Mouse (Mus musculus): ENCODE data around the gene Vapa. TPM values are rescaled to one million over a fixed set of nuclear protein-coding genes. Genes with fewer than 3 reads are reported as not detected.
"Not testable (repeated sequence)": the region's sequence is repeated elsewhere in the genome, so short reads cannot be mapped to it uniquely, and the experiment has no call there.

Vapa gene
- polyA plus RNA-seq, 2 experiments, result 53.0 to 192 TPM

DNA sequence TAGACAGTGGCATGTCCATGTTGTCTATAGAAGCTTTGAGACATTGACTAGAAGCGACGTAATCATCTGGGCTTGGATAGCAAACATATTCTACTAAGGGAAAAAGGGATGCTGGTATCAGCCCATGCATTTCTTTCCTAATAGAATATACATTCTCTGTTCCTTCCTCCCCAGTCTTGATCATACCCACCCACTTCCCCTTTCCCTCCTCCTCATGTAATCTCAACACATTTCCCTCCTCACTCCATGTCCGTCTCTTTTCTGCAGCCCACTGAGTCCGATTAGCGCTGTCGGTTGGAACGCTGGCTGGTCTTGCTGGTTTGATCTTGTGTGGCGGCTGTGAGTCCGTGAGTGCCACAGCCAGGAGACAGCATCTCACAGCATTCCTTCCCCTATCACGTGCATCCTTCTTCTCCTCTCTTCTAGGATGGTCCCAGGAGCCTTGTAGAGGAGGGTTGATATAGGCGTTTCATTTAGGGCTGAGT, 28.4 kb upstream of the Vapa start, which contains the start of gene Txndc2:
Gene Txndc2 (minus strand): TSS at position 435 of the 485 bp plus-strand sequence.
- H3K9me3 ChIP-seq (ENCODE audit: control insufficient read depth, low read length), result no peaks in the 10 kb centered on the region
- no peak within 1 kb of the TSS for H3K4me3 ChIP-seq (replicated peaks; ENCODE audit: low read length)
- WGBS, result 87% methylated on average over 11 of the region's 11 CpGs
- 0 out of 2 replicates have a peak, but pooled peaks cover 7% of the 10 kb centered on the region for H3K4me1 ChIP-seq (ENCODE audit: control insufficient read depth, insufficient read depth, low read length)
- H3K27me3 ChIP-seq (ENCODE audit: control insufficient read depth, insufficient read depth, low read length), result no peaks in the 10 kb centered on the region
- H3K36me3 ChIP-seq (ENCODE audit: control insufficient read depth, insufficient read depth, low read length), result no peaks in the 10 kb centered on the region
- H3K4me2 ChIP-seq (replicated peaks; ENCODE audit: low read depth, low read length, severe bottlenecking), result no peak within 1 kb of the TSS
- no peak for TF ChIP-seq POLR2A (IDR thresholded peaks at IDR 0.05; ENCODE audit: borderline replicate concordance, extremely low read depth, insufficient read depth, insufficient read length)
- H3K27ac ChIP-seq (replicated peaks; ENCODE audit: low read depth, low read length), result 0 out of 2 replicates have a peak within 1 kb of the TSS, but pooled peaks have one; percentile 55
- no peak for ATAC-seq (ENCODE audit: low FRiP score, low read depth)
- no peak for DNase-seq (ENCODE audit: low spot score)
- no peak within 1 kb of the TSS for H3K9ac ChIP-seq (ENCODE audit: low read depth, low read length, severe bottlenecking)

- WGBS, result 95% methylated on average over 1 of the region's 1 CpGs
- ATAC-seq (ENCODE audit: low FRiP score, low read depth), result no peak
Measured at GRCm38 (mm10) chr17:65639144-65639543, 25.8 kb upstream of the Vapa start.

GRCm38 (mm10) chr17:65635715-65636360, 22.5 kb upstream of the Vapa start:
- no peak overlapping the region for H3K4me2 ChIP-seq (replicated peaks; ENCODE audit: low read depth, low read length, severe bottlenecking)
- H3K9ac ChIP-seq (ENCODE audit: low read depth, low read length, severe bottlenecking), result no peak overlapping the region
- no peaks in the 10 kb centered on the region for H3K27me3 ChIP-seq (ENCODE audit: control insufficient read depth, insufficient read depth, low read length)
- WGBS, result 70% methylated on average over 14 of the region's 14 CpGs
- no peak for ATAC-seq (ENCODE audit: low FRiP score, low read depth)
- no peak overlapping the region for H3K27ac ChIP-seq (replicated peaks; ENCODE audit: low read depth, low read length)
- H3K9me3 ChIP-seq (ENCODE audit: control insufficient read depth, low read length), result no peaks in the 10 kb centered on the region
- DNase-seq (ENCODE audit: low spot score), result no peak
- no peaks in the 10 kb centered on the region for H3K36me3 ChIP-seq (ENCODE audit: control insufficient read depth, insufficient read depth, low read length)
- H3K4me3 ChIP-seq (replicated peaks; ENCODE audit: low read length), result no peak overlapping the region
- H3K4me1 ChIP-seq (ENCODE audit: control insufficient read depth, insufficient read depth, low read length), result no peaks in the 10 kb centered on the region
- no peak for TF ChIP-seq POLR2A (IDR thresholded peaks at IDR 0.05; ENCODE audit: borderline replicate concordance, extremely low read depth, insufficient read depth, insufficient read length)

More at GRCm38 (mm10) chr17:65639144-65639543, 25.8 kb upstream of the Vapa start:
- no peak overlapping the region for H3K27ac ChIP-seq (replicated peaks; ENCODE audit: low read depth, low read length)
- no peaks in the 10 kb centered on the region for H3K36me3 ChIP-seq (ENCODE audit: control insufficient read depth, insufficient read depth, low read length)
- H3K9me3 ChIP-seq (ENCODE audit: control insufficient read depth, low read length), result no peaks in the 10 kb centered on the region
- no peak overlapping the region for H3K9ac ChIP-seq (ENCODE audit: low read depth, low read length, severe bottlenecking)
- 0 out of 2 replicates have a peak, but pooled peaks cover 7% of the 10 kb centered on the region for H3K4me1 ChIP-seq (ENCODE audit: control insufficient read depth, insufficient read depth, low read length)
- no peaks in the 10 kb centered on the region for H3K27me3 ChIP-seq (ENCODE audit: control insufficient read depth, insufficient read depth, low read length)
- no peak overlapping the region for H3K4me3 ChIP-seq (replicated peaks; ENCODE audit: low read length)
- no peak for DNase-seq (ENCODE audit: low spot score)
- H3K4me2 ChIP-seq (replicated peaks; ENCODE audit: low read depth, low read length, severe bottlenecking), result no peak overlapping the region
- no peak for TF ChIP-seq POLR2A (IDR thresholded peaks at IDR 0.05; ENCODE audit: borderline replicate concordance, extremely low read depth, insufficient read depth, insufficient read length)

GRCm38 (mm10) chr17:65629943-65630342, 16.6 kb upstream of the Vapa start:
- no peak overlapping the region for H3K4me3 ChIP-seq (replicated peaks; ENCODE audit: low read length)
- no peak overlapping the region for H3K4me2 ChIP-seq (replicated peaks; ENCODE audit: low read depth, low read length, severe bottlenecking)
- no peaks in the 10 kb centered on the region for H3K4me1 ChIP-seq (ENCODE audit: control insufficient read depth, insufficient read depth, low read length)
- no peak overlapping the region for H3K9ac ChIP-seq (ENCODE audit: low read depth, low read length, severe bottlenecking)
- ATAC-seq (ENCODE audit: low FRiP score, low read depth), result no peak
- WGBS, result 72% methylated on average over 6 of the region's 6 CpGs
- no peak for TF ChIP-seq POLR2A (IDR thresholded peaks at IDR 0.05; ENCODE audit: borderline replicate concordance, extremely low read depth, insufficient read depth, insufficient read length)
- H3K27me3 ChIP-seq (ENCODE audit: control insufficient read depth, insufficient read depth, low read length), result no peaks in the 10 kb centered on the region
- no peak overlapping the region for H3K27ac ChIP-seq (replicated peaks; ENCODE audit: low read depth, low read length)
- H3K36me3 ChIP-seq (ENCODE audit: control insufficient read depth, insufficient read depth, low read length), result no peaks in the 10 kb centered on the region
- DNase-seq (ENCODE audit: low spot score), result no peak
- H3K9me3 ChIP-seq (ENCODE audit: control insufficient read depth, low read length), result no peaks in the 10 kb centered on the region

DNA sequence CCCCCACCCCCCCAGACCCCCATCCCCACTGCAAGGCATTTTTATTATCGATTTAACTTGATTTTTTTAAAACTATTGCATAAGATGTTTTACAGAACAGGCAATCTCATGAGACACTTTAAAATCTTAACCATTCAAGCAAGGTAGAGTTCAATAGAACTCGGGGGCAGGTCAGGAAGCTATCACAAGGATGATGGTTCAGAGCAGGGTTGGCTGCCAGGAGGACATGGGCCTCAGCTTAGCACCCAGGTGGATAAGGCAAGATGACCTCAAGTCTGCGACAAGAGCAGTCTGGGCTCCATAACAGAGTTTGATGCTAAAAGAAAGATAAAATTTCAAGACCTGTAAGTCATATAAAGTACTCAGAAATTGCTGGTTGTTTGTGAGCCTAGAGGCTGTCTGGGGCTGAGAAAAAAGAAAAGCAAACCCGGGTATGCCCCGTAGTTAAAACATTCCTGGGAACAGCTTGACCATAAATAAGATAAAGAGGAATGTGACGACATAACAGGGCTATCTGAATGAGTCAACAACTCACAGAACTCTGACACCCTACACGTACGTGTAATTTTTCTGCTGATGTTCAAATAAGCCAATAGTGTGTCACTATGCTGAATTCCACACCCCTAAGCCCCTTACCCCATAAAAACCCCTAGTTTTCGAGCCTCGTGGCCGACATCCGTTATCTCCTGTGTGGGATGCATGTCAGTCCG, 15.6 kb upstream of the Vapa start:
- not testable (repeated sequence) for DNase-seq (ENCODE audit: low spot score); H3K4me1 ChIP-seq (ENCODE audit: control insufficient read depth, insufficient read depth, low read length); H3K27me3 ChIP-seq (ENCODE audit: control insufficient read depth, insufficient read depth, low read length); H3K9me3 ChIP-seq (ENCODE audit: control insufficient read depth, low read length); H3K4me2 ChIP-seq (replicated peaks; ENCODE audit: low read depth, low read length, severe bottlenecking); ATAC-seq (ENCODE audit: low FRiP score, low read depth); H3K4me3 ChIP-seq (replicated peaks; ENCODE audit: low read length); H3K36me3 ChIP-seq (ENCODE audit: control insufficient read depth, insufficient read depth, low read length); H3K9ac ChIP-seq (ENCODE audit: low read depth, low read length, severe bottlenecking); H3K27ac ChIP-seq (replicated peaks; ENCODE audit: low read depth, low read length)
- WGBS, result 69% methylated on average over 13 of the region's 13 CpGs
